Mouse (Mus musculus) layer of hippocampus, adult 11-12 months (tissue): ENCODE results near the gene Snx7.

Source experiments
- DNase-seq: peaks from one replicate; pipeline ENCODE4 v3.0.0; 2022; ENCODE audit warnings: low spot score

Snx7 gene

GRCm38 (mm10) chr3:117817635-117818034 lies 51.1 kb downstream of the Snx7 start:
- no peak for DNase-seq

DNA sequence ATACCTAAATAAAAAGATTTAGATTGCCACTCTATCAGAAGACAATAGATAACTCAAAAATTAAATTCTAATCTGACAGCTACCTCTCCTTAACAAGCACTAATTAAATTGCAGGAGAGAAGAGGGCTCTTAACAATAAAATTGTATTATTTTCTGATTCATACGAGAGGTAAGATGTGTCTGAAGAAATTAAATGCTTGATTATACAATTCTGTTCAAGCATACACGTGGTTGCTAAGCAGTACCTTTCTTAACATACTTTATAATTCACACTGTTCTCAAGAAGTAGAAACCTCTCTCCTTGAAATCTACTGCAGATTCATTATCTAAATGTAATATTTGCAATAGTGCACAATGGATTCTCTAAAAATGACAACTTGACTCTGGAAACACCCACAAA lies 54.5 kb downstream of the Snx7 start:
- no peak for DNase-seq

DNA sequence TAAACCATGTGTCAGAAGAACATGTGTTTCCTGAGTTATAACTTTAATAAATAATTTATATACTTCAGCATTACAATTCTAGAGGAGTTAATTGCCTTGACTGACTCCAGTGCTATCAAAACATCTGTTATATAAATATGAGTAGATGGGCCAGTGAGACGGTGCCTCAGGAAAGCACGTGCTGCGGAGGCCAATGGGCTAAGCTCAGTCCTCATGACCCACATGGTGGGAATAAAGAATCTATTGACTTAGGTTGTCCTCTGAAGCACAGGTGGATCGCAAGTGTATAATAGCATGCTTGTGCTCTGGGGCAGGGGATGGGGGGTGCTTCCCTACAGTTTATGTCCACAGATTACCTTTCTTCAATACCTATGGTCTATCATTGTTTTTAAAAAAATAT lies 56.6 kb downstream of the Snx7 start:
- no peak for DNase-seq

- DNase-seq = no peak
These were observed 63.0 kb downstream of the Snx7 start for GRCm38 (mm10) chr3:117805782-117806181.

- no peak for DNase-seq
These were observed 74.2 kb downstream of the Snx7 start for GRCm38 (mm10) chr3:117794501-117794900.

GRCm38 (mm10) chr3:117791951-117792350 lies 76.8 kb downstream of the Snx7 start:
- no peak for DNase-seq

- no peak for DNase-seq
These were observed 77.5 kb downstream of the Snx7 start for GRCm38 (mm10) chr3:117791273-117791672.

- DNase-seq = peak; percentile 75
These were observed 79.7 kb downstream of the Snx7 start for GRCm38 (mm10) chr3:117788800-117789693.

DNA sequence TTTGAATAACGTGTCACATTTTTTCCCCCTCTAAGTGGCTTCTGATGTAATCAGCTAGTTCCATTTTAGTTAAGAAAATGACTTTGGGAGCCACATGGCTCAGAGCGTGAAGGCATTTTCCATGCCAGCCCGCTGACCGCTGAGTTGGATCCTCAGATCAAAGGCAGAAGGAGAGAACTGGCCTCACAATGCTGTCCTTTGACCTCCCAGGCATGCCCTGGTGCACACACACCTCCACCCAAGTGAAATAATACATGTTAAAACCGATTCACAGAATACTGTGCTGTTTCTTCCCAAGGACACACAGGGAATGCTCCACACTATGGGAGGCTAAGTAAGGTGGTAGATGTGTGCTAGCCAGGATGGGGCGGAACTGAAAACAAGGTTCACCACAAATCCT lies 81.5 kb downstream of the Snx7 start:
- DNase-seq = no peak

DNA sequence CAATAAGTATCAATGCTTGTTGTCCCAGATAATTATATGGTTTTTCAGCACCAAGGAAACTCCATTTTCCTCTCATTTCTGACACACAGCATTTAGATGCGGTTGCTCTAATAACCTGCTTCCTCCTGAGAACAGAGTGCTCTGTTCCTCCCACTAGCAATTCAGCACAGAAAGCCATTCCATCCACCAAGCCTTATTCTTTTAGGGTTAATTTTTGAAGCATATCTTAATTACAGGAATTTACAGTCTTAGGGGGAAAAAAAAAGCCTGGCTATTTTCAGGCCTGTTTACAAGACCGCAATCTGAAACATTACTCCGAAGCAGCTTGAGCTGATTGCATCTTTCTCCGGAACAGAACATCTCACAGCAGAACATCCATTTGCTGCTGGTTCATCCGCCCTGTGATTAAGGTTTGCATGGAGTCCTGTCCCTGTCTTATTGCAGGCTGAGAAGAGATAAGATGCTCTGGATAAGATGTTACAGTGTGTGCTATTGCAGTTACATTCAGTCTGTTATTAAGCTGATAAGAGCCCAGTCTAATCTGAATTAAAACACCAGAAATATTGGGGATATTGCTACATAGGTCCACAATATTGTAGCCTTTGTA lies 116.5 kb downstream of the Snx7 start:
- peak; percentile 4 for DNase-seq

- peak; percentile 11 for DNase-seq
These were observed 117.1 kb downstream of the Snx7 start for GRCm38 (mm10) chr3:117751665-117752064.

GRCm38 (mm10) chr3:117749256-117749655 lies 119.5 kb downstream of the Snx7 start:
- DNase-seq = no peak

DNA sequence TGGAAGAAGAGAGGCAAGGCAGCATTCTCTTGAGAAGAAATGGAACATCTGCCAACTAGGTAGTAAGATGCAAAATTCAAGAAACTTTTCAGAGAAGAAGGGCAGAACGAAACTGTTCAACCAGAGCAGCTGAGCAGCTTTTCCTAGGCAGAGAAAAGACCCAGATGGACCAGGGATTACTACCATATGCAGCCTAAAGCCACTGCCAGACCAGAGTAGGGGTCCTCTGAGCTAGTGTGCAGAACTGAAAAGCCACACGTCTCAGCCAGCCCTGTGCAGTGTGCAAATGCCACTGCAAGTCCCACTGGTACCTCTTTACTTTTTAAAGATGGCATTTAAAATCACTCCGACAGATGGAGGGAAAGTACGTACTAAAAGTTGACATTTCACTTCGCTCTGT lies 129.0 kb downstream of the Snx7 start:
- no peak for DNase-seq

DNA sequence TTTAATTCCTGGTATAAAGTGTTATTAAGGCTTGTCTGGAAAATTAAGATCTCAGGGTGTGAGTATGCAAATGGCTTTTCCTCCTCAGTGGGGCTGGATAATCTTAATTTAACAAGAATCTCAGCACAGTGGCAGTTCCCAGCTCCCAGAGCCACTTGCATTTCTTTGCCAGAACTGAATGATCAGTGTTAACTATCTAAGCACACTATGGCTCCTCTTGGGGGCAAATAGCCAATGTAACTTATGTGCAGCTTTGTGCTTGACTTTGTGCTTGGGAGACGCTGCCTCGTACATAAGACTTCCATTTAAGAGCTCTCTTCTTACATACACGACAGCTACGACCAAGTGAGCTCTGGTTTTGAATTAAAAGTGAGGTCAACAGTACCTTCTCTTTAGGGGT lies 136.1 kb downstream of the Snx7 start:
- no peak for DNase-seq
